ENCODE assay signal across 14 mouse cellular contexts in the genomic region with DNA sequence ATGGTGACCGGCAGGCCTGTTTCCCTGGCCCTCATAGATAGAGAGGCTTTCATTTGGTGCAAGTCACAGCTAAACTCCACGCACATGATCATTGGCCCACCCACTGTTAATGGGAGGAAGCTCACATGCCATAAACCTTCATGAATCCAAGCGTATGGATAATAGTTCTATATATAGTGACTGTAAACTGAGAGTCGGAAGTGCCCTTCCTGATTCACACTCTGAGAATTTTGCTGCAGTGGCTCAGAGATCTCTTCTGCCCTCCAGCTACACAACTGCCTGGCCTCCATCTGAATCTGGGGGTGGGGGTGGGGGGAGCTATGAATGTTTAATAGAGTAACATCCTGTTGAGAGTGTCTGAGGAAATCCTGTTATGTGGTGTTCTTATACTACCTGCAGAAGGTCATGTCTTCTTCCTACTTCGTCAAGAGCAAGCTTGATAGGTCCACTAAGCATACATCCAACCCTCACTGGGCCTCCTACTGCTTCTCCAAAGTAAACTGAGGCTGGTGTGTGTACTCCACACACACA.
A peak's percentile ranks its signal among the peaks of the same experiment; 100 is the strongest.
DNase-seq lines count a peak whose midpoint lies in the region; ATAC-seq and TF ChIP-seq lines count a peak whose summit lies in the region.
"Had no signal": no experiment of that assay in that cellular context is flagged by ENCODE, and none has a peak within 500 bp of the region (broad histone marks: within the 10 kb centered on the region; RNA-seq: fewer than 3 reads in every experiment).

No protein-coding gene starts in this region.

- in situ Hi-C loops in Patski (cut with MboI; ENCODE audit: low pct_unique_long_range_greater_than_20kb) = loop anchor here (5.0 kb wide), 2 partner anchors 285 to 350 kb away; no protein-coding TSS in a partner anchor

- no peaks in the 10 kb centered on the region for H3K9me3 ChIP-seq in heart, embryonic 10.5 days
- H3K9me3 ChIP-seq in lung, embryonic 14.5 days (ENCODE audit: low read depth, low read length) = no peaks in the 10 kb centered on the region
- H3K9me3 ChIP-seq: forebrain, embryonic 12.5 days had no signal

- no peak overlapping the region for H3K9ac ChIP-seq in lung, embryonic 14.5 days
- H3K9ac ChIP-seq: forebrain, embryonic 12.5 days had no signal

- CTCF ChIA-PET in Patski (lab: Charles Lee) = interaction anchor here (0.8 to 6.0 kb wide), 5 partner anchors 10 to 352 kb away, joined by 3 to 42 read pairs (median 4); no protein-coding TSS in a partner anchor

- no peaks in the 10 kb centered on the region for H3K27me3 ChIP-seq in heart, embryonic 10.5 days (ENCODE audit: insufficient read depth, poor library complexity, severe bottlenecking)
- H3K27me3 ChIP-seq in lung, embryonic 14.5 days (ENCODE audit: insufficient read depth, low read length) = no peaks in the 10 kb centered on the region
- no peaks in the 10 kb centered on the region for H3K27me3 ChIP-seq in Patski
- H3K27me3 ChIP-seq: forebrain, embryonic 12.5 days had no signal

- 0 out of 2 replicates have a peak, but pooled peaks have one; percentile 15 for ATAC-seq in lung, embryonic 14.5 days (ENCODE audit: insufficient read depth)
- ATAC-seq in Patski = no peak
- peak; percentile 80 for ATAC-seq in inflammation-experienced regulatory T-cells, adult 6 months

- POLR2A ChIA-PET in Patski (lab: Charles Lee) = interaction anchor here (0.6 to 0.9 kb wide), 2 partner anchors 84 to 351 kb away, joined by 4 read pairs; no protein-coding TSS in a partner anchor

- H3K4me2 ChIP-seq in lung, embryonic 14.5 days = no peak overlapping the region
- H3K4me2 ChIP-seq: forebrain, embryonic 12.5 days had no signal

- WGBS in heart, embryonic 10.5 days = 65% methylated on average over 5 of the region's 5 CpGs
- 55% methylated on average over 5 of the region's 5 CpGs for WGBS in lung, embryonic 14.5 days

- H3K27ac ChIP-seq in heart, embryonic 10.5 days = 0 out of 2 replicates have a peak overlapping the region, but pooled peaks have one; percentile 12
- H3K27ac ChIP-seq in lung, embryonic 14.5 days (ENCODE audit: low read depth) = no peak overlapping the region

- H3K36me3 ChIP-seq in heart, embryonic 10.5 days = peaks cover 16% of the 10 kb centered on the region
- peaks cover 23% of the 10 kb centered on the region; the same call in 1 of the 2 replicates for H3K36me3 ChIP-seq in lung, embryonic 14.5 days (ENCODE audit: insufficient read depth)

- TF ChIP-seq CTCF in lung, embryonic 14.5 days (IDR thresholded peaks at IDR 0.05; ENCODE audit: low read depth) = no peak
- no peak for TF ChIP-seq CTCF in Patski (IDR thresholded peaks at IDR 0.05)

- no peak overlapping the region for H3K4me3 ChIP-seq in heart, embryonic 10.5 days
- no peak overlapping the region for H3K4me3 ChIP-seq in lung, embryonic 14.5 days (ENCODE audit: low read depth, low read length)
- H3K4me3 ChIP-seq: forebrain, embryonic 12.5 days had no signal

- no peak for DNase-seq in heart, embryonic 10.5 days (ENCODE audit: low spot score)
- DNase-seq in heart, adult 9 months (ENCODE audit: low spot score in 2 of 2) = no peak
- DNase-seq in lung, embryonic 14.5 days = peak; percentile 75
- no peak for DNase-seq in lung, adult 18-20 months
- DNase-seq in Patski (ENCODE audit: low read depth, low spot score) = peak; percentile 28
- no peak for DNase-seq in cerebellum, postnatal 10 days
- DNase-seq in urinary bladder, postnatal 14 days (ENCODE audit: low spot score) = no peak
- DNase-seq: adrenal gland, postnatal 10 days; B cell, adult 2 months; kidney, adult 11 months; left cerebral cortex, postnatal 4 days; thymus, adult 18-20 months had no signal

- peaks cover 54% of the 10 kb centered on the region for H3K4me1 ChIP-seq in heart, embryonic 10.5 days
- H3K4me1 ChIP-seq in lung, embryonic 14.5 days (ENCODE audit: insufficient read depth) = 0 out of 2 replicates have a peak, but pooled peaks cover 3% of the 10 kb centered on the region

Comparison
In these comparisons a context has a peak if more than half of its experiments do, and no peak if none do; other contexts are left out.
1. DNase-seq: peak in lung, embryonic 14.5 days (single experiment) and Patski (single experiment); none in heart, embryonic 10.5 days (single experiment), heart, adult 9 months (0 of 2), lung, adult 18-20 months (0 of 2), cerebellum, postnatal 10 days (0 of 2) and urinary bladder, postnatal 14 days (single experiment).